Mouse (Mus musculus) embryonic facial prominence, embryonic 12.5 days (tissue): ENCODE data around the gene Rinl. TPM values are rescaled to one million over a fixed set of nuclear protein-coding genes. Genes with fewer than 3 reads are reported as not detected.

ENCODE experiments used
- ATAC-seq: fragments of 200-750 bp; cut with Nextera tagmentation; 2 replicates; pipeline ENCODE4 v1.8.0; 2017; ENCODE audit not compliant: insufficient number of reproducible peaks, insufficient read depth, low FRiP score, low TSS enrichment
- H3K27ac ChIP-seq: fragments of 300-500 bp; sonication (generic); 2 replicates; pipeline ENCODE4 v1.5.1; 2016; ENCODE audit warnings: mild to moderate bottlenecking
- H3K27me3 ChIP-seq: fragments of 300-500 bp; sonication (generic); 2 replicates; pipeline ENCODE4 v1.6.1; 2016; ENCODE audit warnings: mild to moderate bottlenecking, moderate library complexity
- H3K36me3 ChIP-seq: fragments of 300-500 bp; sonication (generic); 2 replicates; pipeline ENCODE4 v1.6.1; 2016; ENCODE audit warnings: mild to moderate bottlenecking
- H3K4me1 ChIP-seq: fragments of 300-500 bp; sonication (generic); 2 replicates; pipeline ENCODE4 v1.6.1; 2016
- H3K4me2 ChIP-seq: fragments of 300-500 bp; sonication (generic); replicated peaks from 2 replicates; pipeline ENCODE4 v1.6.1; 2016; ENCODE audit warnings: mild to moderate bottlenecking, moderate library complexity
- H3K4me3 ChIP-seq: fragments of 300-500 bp; sonication (generic); 2 replicates; pipeline ENCODE4 v1.5.1; 2016; ENCODE audit warnings: mild to moderate bottlenecking
- H3K9ac ChIP-seq: fragments of 300-500 bp; sonication (generic); 2 replicates; pipeline ENCODE4 v1.6.1; 2016; ENCODE audit warnings: mild to moderate bottlenecking, moderate library complexity
- H3K9me3 ChIP-seq: fragments of 300-500 bp; sonication (generic); 2 replicates; pipeline ENCODE4 v1.6.1; 2016; ENCODE audit warnings: mild to moderate bottlenecking, moderate library complexity
- WGBS: fragments of 180-500 bp; shearing (Covaris S2); methylation state at CpG from one replicate; pipeline ENCODE4 v1.1.7; 2016; 5-methylcytosine and 5-hydroxymethylcytosine counted together
- polyA plus RNA-seq: library from polyadenylated mRNA; unstranded; fragments of >200 nt; fragmentation: Nextera tagmentation; extraction: Ambion mirVana; gene quantifications from 2 replicates; pipeline ENCODE4 v1.2.1, GENCODE M21; 2016

The Rinl gene
- polyA plus RNA-seq, 1 experiment from 2014 or later, result 2.8 TPM

DNA sequence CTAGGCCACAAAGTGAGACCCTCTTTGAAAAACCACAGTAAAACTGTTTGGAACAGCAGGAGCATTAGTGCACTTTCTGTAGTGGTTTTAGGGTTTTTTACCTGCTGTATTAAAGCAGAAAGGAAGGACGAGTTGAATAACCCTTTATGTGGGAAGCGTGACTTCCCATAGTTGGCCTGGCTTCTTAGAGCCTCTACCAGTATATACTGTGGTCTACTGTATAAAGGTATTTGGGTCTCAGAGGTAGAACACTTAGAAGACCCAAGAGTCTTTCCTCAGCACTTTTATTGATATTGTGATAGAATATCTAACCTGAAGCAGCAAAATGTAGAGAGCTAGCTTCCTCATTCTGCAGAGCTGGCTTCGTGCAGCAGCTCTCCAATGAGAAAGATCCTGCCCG lies 30.8 kb downstream of the Rinl start:
- 86% methylated on average over 4 of the region's 4 CpGs for WGBS
- ATAC-seq, result no peak
- Histone ChIP-seq H3K4me2 (no peak overlapping the region), H3K36me3 (peaks cover 80% of the 10 kb centered on the region), H3K9ac (no peak overlapping the region; the same call in 1 of the 2 replicates), H3K27me3 (no peaks in the 10 kb centered on the region), H3K4me3 (no peak overlapping the region), H3K4me1 (peaks cover 24% of the 10 kb centered on the region), H3K27ac (0 out of 2 replicates have a peak overlapping the region, but pooled peaks have one; percentile 31), H3K9me3 (no peaks in the 10 kb centered on the region)

GRCm38 (mm10) chr7:28820358-28821260 lies 31.8 kb downstream of the Rinl start:
- ATAC-seq, result 0 out of 2 replicates have a peak, but pooled peaks have one; percentile 18
- H3K27me3 ChIP-seq, result no peaks in the 10 kb centered on the region
- H3K9me3 ChIP-seq, result no peaks in the 10 kb centered on the region
- no peak overlapping the region for H3K9ac ChIP-seq
- peaks cover 19% of the 10 kb centered on the region for H3K4me1 ChIP-seq
- WGBS, result 64% methylated on average over 12 of the region's 12 CpGs
- 0 out of 2 replicates have a peak overlapping the region, but pooled peaks have one; percentile 1 for H3K4me2 ChIP-seq
- peaks cover 70% of the 10 kb centered on the region for H3K36me3 ChIP-seq
- peak overlapping the region; percentile 32; the same call in 1 of the 2 replicates for H3K27ac ChIP-seq
- no peak overlapping the region for H3K4me3 ChIP-seq

- no peak overlapping the region for H3K4me3 ChIP-seq
- no peaks in the 10 kb centered on the region for H3K27me3 ChIP-seq
- H3K4me1 ChIP-seq, result peaks cover 24% of the 10 kb centered on the region
- no peak overlapping the region for H3K9ac ChIP-seq
- no peaks in the 10 kb centered on the region for H3K9me3 ChIP-seq
- H3K4me2 ChIP-seq, result 0 out of 2 replicates have a peak overlapping the region, but pooled peaks have one; percentile 1
- ATAC-seq, result no peak
- 78% methylated on average over 10 of the region's 10 CpGs for WGBS
- H3K27ac ChIP-seq, result 0 out of 2 replicates have a peak overlapping the region, but pooled peaks have one; percentile 32
- H3K36me3 ChIP-seq, result peaks cover 63% of the 10 kb centered on the region
Observed at GRCm38 (mm10) chr7:28821261-28821831, 32.6 kb downstream of the Rinl start.

DNA sequence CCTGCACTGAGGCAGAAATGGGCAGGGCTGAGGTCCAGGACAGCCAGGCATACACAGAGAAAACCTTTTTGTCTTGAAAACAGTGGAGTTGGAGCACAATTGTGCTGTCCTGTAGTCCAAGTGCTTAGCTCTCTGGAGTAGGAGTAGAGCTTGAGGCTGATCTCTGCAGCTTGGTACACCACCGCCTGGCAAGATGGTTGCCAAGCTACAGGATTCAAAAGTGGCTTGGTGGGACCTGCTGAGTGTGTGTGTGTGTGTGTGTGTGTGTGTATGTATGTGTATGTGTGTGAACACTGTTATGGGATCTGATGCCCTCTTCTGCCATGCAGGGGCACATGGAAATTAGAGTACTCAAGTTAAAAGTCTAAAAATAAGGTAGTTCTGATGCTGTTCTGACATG lies 33.8 kb downstream of the Rinl start:
- H3K4me3 ChIP-seq, result no peak overlapping the region
- no peak for ATAC-seq
- H3K36me3 ChIP-seq, result peaks cover 51% of the 10 kb centered on the region
- H3K27me3 ChIP-seq, result no peaks in the 10 kb centered on the region
- peaks cover 16% of the 10 kb centered on the region; the same call in 1 of the 2 replicates for H3K4me1 ChIP-seq
- no peak overlapping the region for H3K9ac ChIP-seq
- no peaks in the 10 kb centered on the region for H3K9me3 ChIP-seq
- 68% methylated on average over 1 of the region's 1 CpGs for WGBS
- H3K27ac ChIP-seq, result no peak overlapping the region
- H3K4me2 ChIP-seq, result no peak overlapping the region

GRCm38 (mm10) chr7:28822993-28823903 lies 34.5 kb downstream of the Rinl start:
- Histone ChIP-seq H3K4me1 (peaks cover 14% of the 10 kb centered on the region; the same call in 1 of the 2 replicates), H3K4me2 (no peak overlapping the region), H3K9ac (no peak overlapping the region), H3K27ac (peak overlapping the region; percentile 25; the same call in 1 of the 2 replicates), H3K27me3 (no peaks in the 10 kb centered on the region), H3K4me3 (no peak overlapping the region), H3K36me3 (peaks cover 44% of the 10 kb centered on the region), H3K9me3 (no peaks in the 10 kb centered on the region)
- no peak for ATAC-seq
- 52% methylated on average over 10 of the region's 10 CpGs for WGBS

DNA sequence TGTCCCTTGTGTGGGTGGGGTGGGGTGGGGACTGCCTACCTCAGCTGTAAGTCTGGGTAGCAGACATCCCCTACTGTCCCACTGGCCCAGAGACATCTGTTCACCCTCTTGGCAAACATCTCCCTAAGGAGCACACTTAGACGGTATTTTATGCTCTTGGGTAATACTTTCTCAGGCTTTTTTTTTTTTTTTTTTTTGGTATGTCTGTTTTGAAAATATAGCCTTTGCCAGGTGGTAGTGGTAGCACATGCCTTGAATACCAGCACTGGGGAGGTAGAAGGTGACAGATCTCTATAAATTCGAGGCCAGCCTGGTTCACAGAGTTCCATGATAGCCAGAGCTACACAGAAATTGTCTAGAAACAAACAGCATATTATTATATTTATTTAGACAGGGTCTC lies 35.2 kb downstream of the Rinl start:
- ATAC-seq, result no peak
- Histone ChIP-seq H3K4me2 (no peak overlapping the region), H3K4me3 (no peak overlapping the region), H3K27me3 (no peaks in the 10 kb centered on the region), H3K36me3 (peaks cover 38% of the 10 kb centered on the region), H3K4me1 (peaks cover 14% of the 10 kb centered on the region; the same call in 1 of the 2 replicates), H3K9me3 (no peaks in the 10 kb centered on the region), H3K9ac (no peak overlapping the region), H3K27ac (0 out of 2 replicates have a peak overlapping the region, but pooled peaks have one; percentile 23)
- 41% methylated on average over 2 of the region's 2 CpGs for WGBS

DNA sequence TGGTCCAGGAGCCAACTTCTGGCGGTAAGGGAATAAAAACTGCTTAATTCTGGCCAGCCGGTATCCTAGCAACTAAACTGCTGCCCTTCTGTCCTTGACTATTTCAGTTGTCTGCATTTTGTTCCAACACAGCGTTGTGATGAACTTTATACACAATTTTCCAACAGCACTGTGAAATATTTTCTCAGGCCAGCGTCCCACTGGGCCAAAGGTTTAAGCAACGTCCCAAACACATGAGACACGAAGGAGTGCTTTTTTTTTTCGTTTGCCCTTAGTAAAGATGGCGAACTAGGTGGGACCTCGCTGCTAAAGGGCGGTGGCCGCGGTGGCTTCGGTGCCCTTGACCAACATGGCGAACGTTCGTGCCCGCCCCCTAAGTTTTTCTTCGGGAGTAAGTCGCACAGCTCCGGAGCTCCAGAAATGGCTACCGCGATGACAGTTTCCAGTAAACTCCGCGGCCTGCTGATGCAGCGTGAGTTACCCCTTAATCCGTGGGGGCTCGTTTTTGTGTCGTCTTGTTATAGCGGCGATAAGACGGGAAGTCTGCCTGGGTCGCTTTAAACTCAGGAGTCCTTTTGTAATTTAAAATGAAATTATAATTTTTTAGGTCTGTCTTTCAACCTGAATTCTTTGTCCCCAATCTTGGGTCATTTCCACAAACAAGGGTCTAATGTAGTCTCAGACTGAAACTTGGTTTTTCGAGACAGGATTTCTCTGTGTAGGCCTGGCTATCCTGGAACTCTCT lies 36.3 kb downstream of the Rinl start, which contains the start of gene Ech1:
TSS of gene Ech1 (plus strand) at position 277 of the 745 bp plus-strand sequence.
- peak; percentile 26; the same call in 1 of the 2 replicates for ATAC-seq
- Histone ChIP-seq H3K9ac (peak within 1 kb of the TSS; percentile 50), H3K9me3 (no peaks in the 10 kb centered on the region), H3K27me3 (no peaks in the 10 kb centered on the region), H3K4me3 (peak within 1 kb of the TSS; percentile 41), H3K4me1 (peaks cover 11% of the 10 kb centered on the region; the same call in 1 of the 2 replicates), H3K36me3 (peaks cover 35% of the 10 kb centered on the region), H3K4me2 (peak within 1 kb of the TSS; percentile 52), H3K27ac (peak within 1 kb of the TSS; percentile 86)
- 3% methylated on average over 33 of the region's 33 CpGs for WGBS

DNA sequence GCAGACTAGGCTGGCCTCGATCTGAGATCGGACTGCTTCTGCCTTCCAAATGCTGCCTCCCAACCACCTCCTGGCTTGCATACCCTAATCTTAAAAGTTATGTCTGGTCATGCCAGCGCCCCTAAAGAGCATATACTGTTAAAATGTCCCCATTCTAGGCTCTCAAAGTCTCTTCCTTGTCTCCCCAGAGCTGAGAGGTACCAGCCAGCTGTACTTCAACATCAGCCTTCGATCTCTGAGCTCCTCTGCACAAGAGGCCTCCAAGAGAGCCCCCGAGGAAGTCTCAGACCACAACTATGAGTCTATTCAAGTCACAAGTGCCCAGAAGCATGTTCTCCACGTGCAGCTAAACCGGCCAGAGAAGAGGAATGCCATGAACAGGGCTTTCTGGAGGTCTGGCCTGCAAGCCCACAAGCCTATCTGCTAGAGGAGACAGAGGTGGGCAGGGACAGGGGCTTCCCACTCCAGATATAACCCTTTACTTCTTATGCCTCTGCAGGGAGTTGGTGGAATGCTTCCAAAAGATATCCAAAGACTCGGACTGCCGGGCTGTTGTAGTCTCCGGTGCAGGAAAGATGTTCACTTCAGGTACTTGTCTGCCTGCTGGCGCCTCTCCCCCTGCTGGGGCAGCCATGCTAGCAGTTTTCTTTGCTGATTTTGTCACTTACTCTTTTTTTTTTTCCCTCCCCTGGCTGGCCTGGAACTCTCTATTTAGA lies 37.1 kb downstream of the Rinl start:
- Histone ChIP-seq H3K27me3 (no peaks in the 10 kb centered on the region), H3K4me3 (peak overlapping the region; percentile 41), H3K27ac (peak overlapping the region; percentile 86), H3K36me3 (peaks cover 34% of the 10 kb centered on the region), H3K9ac (peak overlapping the region; percentile 50), H3K4me1 (peaks cover 11% of the 10 kb centered on the region; the same call in 1 of the 2 replicates), H3K4me2 (peak overlapping the region; percentile 52), H3K9me3 (no peaks in the 10 kb centered on the region)
- ATAC-seq, result no peak
- 60% methylated on average over 11 of the region's 11 CpGs for WGBS

- H3K4me1 ChIP-seq, result peaks cover 11% of the 10 kb centered on the region; the same call in 1 of the 2 replicates
- no peaks in the 10 kb centered on the region for H3K27me3 ChIP-seq
- no peak overlapping the region; the same call in 1 of the 2 replicates for H3K9ac ChIP-seq
- H3K4me2 ChIP-seq, result peak overlapping the region; percentile 52; the same call in 1 of the 2 replicates
- no peak overlapping the region for H3K4me3 ChIP-seq
- H3K27ac ChIP-seq, result 0 out of 2 replicates have a peak overlapping the region, but pooled peaks have one; percentile 86
- no peak for ATAC-seq
- no peaks in the 10 kb centered on the region for H3K9me3 ChIP-seq
- H3K36me3 ChIP-seq, result peaks cover 34% of the 10 kb centered on the region
- 93% methylated on average over 7 of the region's 7 CpGs for WGBS
Observed at GRCm38 (mm10) chr7:28826402-28826772, 37.6 kb downstream of the Rinl start.

DNA sequence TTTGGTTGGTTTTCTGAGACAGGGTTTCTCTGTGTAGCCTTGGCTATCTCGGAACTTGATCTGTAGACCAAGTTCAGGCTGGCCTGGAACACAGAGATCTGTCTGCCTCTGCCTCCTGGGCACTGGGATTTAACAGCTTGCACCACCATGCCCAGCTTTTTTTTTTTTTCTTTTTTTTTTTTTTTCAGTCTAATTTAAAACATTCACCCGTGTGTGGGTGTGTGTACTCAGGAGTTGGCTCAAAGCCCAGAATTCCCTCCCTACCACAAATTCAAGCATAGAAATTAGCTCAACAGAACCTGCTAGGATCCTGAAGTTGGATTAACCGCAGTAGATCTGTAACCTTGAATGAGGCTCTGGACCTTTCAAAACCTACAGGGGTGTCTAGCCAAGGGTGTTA lies 38.6 kb downstream of the Rinl start:
- Histone ChIP-seq H3K4me1 (peaks cover 11% of the 10 kb centered on the region; the same call in 1 of the 2 replicates), H3K27ac (no peak overlapping the region), H3K9me3 (no peaks in the 10 kb centered on the region), H3K4me3 (no peak overlapping the region), H3K36me3 (peaks cover 36% of the 10 kb centered on the region), H3K9ac (no peak overlapping the region), H3K27me3 (no peaks in the 10 kb centered on the region), H3K4me2 (no peak overlapping the region)
- ATAC-seq, result no peak
- 49% methylated on average over 3 of the region's 3 CpGs for WGBS
